Mouse (Mus musculus) ZHBTc4 (cell line): ENCODE results near the gene Olfr1449.
"Not testable (repeated sequence)": the region's sequence is repeated elsewhere in the genome, so short reads cannot be mapped to it uniquely, and the experiment has no call there.

Source experiments
- DNase-seq: peaks from one replicate; pipeline ENCODE4 v3.0.0-alpha.2; 2011; ENCODE audit warnings: low read depth, low spot score

Gene Olfr1449

GRCm38 (mm10) chr19:12930540-12930939 lies at the start of gene Olfr1449:
Gene Olfr1449, plus strand, starts transcription at chr19:12930840.
- no peak for DNase-seq

- DNase-seq, result no peak
Measured at GRCm38 (mm10) chr19:12883555-12883954, 47.1 kb upstream of the Olfr1449 start, which contains the start of gene Olfr1445. Gene Olfr1445, plus strand, starts transcription at chr19:12883855.

- DNase-seq, result no peak
Measured at GRCm38 (mm10) chr19:12893424-12893823, 37.2 kb upstream of the Olfr1449 start, which contains the start of gene Olfr1446. Gene Olfr1446, minus strand, starts transcription at chr19:12893524.

- no peak for DNase-seq
Measured at GRCm38 (mm10) chr19:12903643-12904042, 27.0 kb upstream of the Olfr1449 start, which contains the start of gene Olfr1447. Gene Olfr1447, minus strand, starts transcription at chr19:12903743.

GRCm38 (mm10) chr19:12924319-12924718 lies 6.3 kb upstream of the Olfr1449 start, which contains the start of gene Olfr1448:
Gene Olfr1448, minus strand, starts transcription at chr19:12924419.
- DNase-seq, result no peak

GRCm38 (mm10) chr19:12949958-12950357 lies 19.3 kb downstream of the Olfr1449 start, which contains the start of gene Olfr1450:
Gene Olfr1450, plus strand, starts transcription at chr19:12950258.
- no peak for DNase-seq

GRCm38 (mm10) chr19:12970082-12970481 lies 39.4 kb downstream of the Olfr1449 start:
- not testable (repeated sequence) for DNase-seq
